Mouse (Mus musculus) liver, embryonic 14.5 days (tissue): ENCODE measurements around the gene Astn2.

Experiments
- CTCF ChIP-seq: IDR thresholded peaks from 2 replicates; pipeline ENCODE4 v1.5.1; 2016; ENCODE audit warnings: antibody characterized with exemption, low read depth, control low read depth
- EP300 ChIP-seq: IDR thresholded peaks from 2 replicates; pipeline ENCODE4 v1.6.1; 2016; ENCODE audit warnings: antibody characterized with exemption, low read depth

DNA sequence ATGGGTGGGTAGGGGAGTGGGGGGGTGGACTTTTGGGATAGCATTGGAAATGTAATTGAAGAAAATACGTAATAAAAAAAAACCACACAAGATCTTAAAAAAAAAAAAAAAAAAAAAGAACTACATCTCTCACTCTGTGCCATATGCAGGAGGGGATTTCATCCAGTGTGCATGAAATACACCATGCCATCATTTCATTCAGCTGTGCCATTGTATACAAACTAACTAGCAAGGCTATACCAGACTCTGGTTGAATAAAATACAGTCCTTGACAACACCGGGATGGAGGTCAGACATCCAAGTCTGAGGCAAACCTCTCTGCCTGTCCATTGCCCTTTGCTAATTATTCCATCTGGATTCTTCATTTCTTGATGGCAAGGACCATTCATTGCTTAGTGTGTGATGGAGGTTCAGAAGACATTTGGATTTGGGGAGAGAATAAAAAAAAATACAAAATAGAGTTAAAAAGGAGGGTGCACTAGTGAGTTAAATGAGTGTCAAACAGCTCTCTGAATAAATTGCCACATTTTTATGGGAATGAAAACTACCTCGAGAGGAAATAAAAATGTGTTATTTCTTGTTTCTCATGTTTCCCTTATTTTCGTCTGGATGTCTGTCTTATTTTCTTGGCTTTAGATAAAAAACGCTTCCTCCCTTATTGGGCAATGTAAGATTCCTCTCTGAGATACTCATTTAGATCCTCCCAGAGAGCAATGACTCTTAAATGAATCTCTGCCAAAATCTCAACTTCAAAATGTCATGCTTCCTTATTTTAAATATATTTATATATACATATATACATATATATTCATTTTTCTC, 445.8 kb downstream of the Astn2 start:
- no peak for TF ChIP-seq CTCF
- no peak for TF ChIP-seq EP300
